Mouse (Mus musculus): ENCODE measurements around the gene Tomm40l. TPM values are rescaled to one million over a fixed set of nuclear protein-coding genes. Genes with fewer than 3 reads are reported as not detected.

Gene Tomm40l
- polyA plus RNA-seq, 1 experiment from 2014 or later, result 44.8 TPM

GRCm38 (mm10) chr1:171237438-171237837 lies 15.1 kb upstream of the Tomm40l start:
- Histone ChIP-seq H3K9me3 (no peaks in the 10 kb centered on the region), H3K4me3 (no peak overlapping the region), H3K4me2 (no peak overlapping the region), H3K27me3 (replicated peaks) (no peaks in the 10 kb centered on the region), H3K9ac (no peak overlapping the region), H3K4me1 (peaks cover 23% of the 10 kb centered on the region), H3K27ac (replicated peaks) (no peak overlapping the region), H3K36me3 (peaks cover 92% of the 10 kb centered on the region)
- 82% methylated on average over 6 of the region's 6 CpGs for WGBS
- ATAC-seq (ENCODE audit: extremely low read depth, insufficient number of reproducible peaks, low FRiP score, low TSS enrichment), result no peak

DNA sequence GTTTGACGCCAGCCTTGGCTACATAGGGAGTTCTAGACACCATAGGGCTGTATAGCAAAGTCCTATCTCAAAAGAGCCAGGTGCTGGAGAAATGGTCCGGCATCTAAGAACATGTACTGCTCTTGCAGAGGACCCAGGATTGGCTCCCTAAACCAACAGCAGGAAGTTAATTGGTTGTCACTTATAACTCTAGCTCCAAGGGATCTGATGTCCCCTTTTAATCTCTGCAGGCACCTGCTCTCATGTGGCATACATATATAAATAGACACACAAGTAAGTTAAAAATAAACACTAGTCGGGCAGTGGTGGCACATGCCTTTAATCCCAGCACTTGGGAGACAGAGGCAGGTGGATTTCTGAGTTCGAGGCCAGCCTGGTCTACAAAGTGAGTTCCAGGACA lies 13.5 kb upstream of the Tomm40l start:
- no peaks in the 10 kb centered on the region for H3K9me3 ChIP-seq
- H3K27ac ChIP-seq (replicated peaks), result peak overlapping the region; percentile 17; the same call in 1 of the 2 replicates
- H3K9ac ChIP-seq, result no peak overlapping the region
- H3K4me1 ChIP-seq, result peaks cover 23% of the 10 kb centered on the region
- H3K27me3 ChIP-seq (replicated peaks), result no peaks in the 10 kb centered on the region
- WGBS, result 61% methylated on average over 4 of the region's 4 CpGs
- H3K4me3 ChIP-seq, result no peak overlapping the region
- ATAC-seq (ENCODE audit: extremely low read depth, insufficient number of reproducible peaks, low FRiP score, low TSS enrichment), result no peak
- H3K4me2 ChIP-seq, result no peak overlapping the region
- H3K36me3 ChIP-seq, result peaks cover 75% of the 10 kb centered on the region

DNA sequence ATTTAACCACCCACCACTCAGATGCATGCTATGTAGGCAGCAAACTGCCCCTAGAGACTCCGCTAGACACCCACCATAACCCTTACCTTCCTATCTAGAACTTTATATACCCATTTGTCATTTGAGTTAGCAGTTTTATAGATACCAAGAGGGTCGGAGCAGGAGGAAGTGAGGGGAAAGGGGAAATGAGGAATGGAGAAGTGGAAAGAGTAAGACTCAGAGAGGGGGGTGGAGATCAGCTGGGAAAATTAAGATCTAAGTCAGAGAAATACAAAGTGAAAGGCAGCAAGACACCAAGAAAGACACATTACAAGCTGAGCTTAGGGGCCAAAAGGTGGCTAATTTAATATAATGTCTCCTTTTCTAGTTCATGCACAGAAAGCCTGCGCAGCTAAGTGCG lies 12.2 kb upstream of the Tomm40l start:
- WGBS, result 90% methylated on average over 4 of the region's 4 CpGs
- Histone ChIP-seq H3K9ac (no peak overlapping the region), H3K9me3 (no peaks in the 10 kb centered on the region), H3K27ac (replicated peaks) (no peak overlapping the region), H3K27me3 (replicated peaks) (no peaks in the 10 kb centered on the region), H3K36me3 (peaks cover 63% of the 10 kb centered on the region), H3K4me3 (no peak overlapping the region), H3K4me1 (peaks cover 23% of the 10 kb centered on the region), H3K4me2 (no peak overlapping the region)
- ATAC-seq (ENCODE audit: extremely low read depth, insufficient number of reproducible peaks, low FRiP score, low TSS enrichment), result no peak

GRCm38 (mm10) chr1:171234126-171234525 lies 11.8 kb upstream of the Tomm40l start, which contains the start of gene Fcer1g:
Gene Fcer1g (minus strand): TSS chr1:171234365.
- Histone ChIP-seq H3K36me3 (peaks cover 59% of the 10 kb centered on the region), H3K9ac (0 out of 2 replicates have a peak within 1 kb of the TSS, but pooled peaks have one; percentile 48), H3K9me3 (no peaks in the 10 kb centered on the region), H3K27me3 (replicated peaks) (no peaks in the 10 kb centered on the region), H3K4me2 (no peak within 1 kb of the TSS), H3K4me1 (peaks cover 23% of the 10 kb centered on the region), H3K4me3 (0 out of 2 replicates have a peak within 1 kb of the TSS, but pooled peaks have one; percentile 6), H3K27ac (replicated peaks) (peak within 1 kb of the TSS; percentile 37)
- WGBS, result 81% methylated on average over 14 of the region's 14 CpGs
- ATAC-seq (ENCODE audit: extremely low read depth, insufficient number of reproducible peaks, low FRiP score, low TSS enrichment), result no peak

DNA sequence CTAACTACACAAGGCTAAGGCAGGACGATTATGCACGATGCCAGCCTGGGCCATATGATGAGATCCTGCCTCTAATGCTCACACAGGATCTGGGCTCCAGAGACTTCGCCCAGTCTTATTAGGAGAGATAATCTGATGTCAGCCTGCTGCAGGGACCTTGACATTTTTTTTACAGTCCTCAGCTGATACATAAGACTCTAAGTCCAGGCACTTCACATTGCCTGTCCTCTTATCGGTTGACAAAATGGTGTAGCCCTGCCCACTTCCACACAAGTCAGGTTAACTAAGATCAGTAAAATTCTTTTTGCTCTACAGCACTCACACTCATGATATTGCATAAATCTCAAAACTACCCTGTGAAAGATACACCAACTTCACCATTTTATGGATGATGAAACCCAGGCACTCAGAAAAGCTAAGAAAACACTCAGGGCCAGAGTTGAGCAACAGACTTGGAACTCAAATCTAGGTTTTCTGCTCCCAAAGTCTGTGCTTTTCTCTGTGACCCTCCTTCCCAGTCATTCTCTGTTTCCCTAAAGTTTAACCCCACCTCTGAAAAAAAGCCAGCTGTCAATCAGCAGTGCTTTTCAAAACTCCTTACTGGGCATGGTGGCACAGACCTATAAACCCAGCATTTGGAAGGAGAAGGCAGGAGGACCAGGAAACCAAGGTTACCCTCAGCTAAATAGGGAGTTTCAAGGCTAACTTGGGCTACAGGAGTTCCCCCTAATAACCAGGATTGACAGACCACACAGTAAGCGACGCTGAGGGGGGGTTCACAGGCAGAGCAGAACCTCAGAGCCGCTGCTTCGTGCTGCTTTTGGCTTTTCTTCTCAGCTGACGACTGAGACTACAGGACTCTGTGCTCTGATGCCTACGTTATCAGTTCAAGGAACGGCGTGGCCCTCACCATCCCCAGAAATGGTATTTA lies 10.8 kb upstream of the Tomm40l start:
- H3K4me1 ChIP-seq, result peaks cover 23% of the 10 kb centered on the region
- WGBS, result 55% methylated on average over 12 of the region's 12 CpGs
- no peak overlapping the region for H3K4me2 ChIP-seq
- H3K4me3 ChIP-seq, result 0 out of 2 replicates have a peak overlapping the region, but pooled peaks have one; percentile 6
- H3K27ac ChIP-seq (replicated peaks), result peak overlapping the region; percentile 37
- H3K9me3 ChIP-seq, result no peaks in the 10 kb centered on the region
- H3K9ac ChIP-seq, result 0 out of 2 replicates have a peak overlapping the region, but pooled peaks have one; percentile 48
- no peaks in the 10 kb centered on the region for H3K27me3 ChIP-seq (replicated peaks)
- H3K36me3 ChIP-seq, result peaks cover 48% of the 10 kb centered on the region
- ATAC-seq (ENCODE audit: extremely low read depth, insufficient number of reproducible peaks, low FRiP score, low TSS enrichment), result no peak

GRCm38 (mm10) chr1:171232348-171232747 lies 10.0 kb upstream of the Tomm40l start:
- Histone ChIP-seq H3K27ac (replicated peaks) (no peak overlapping the region), H3K9me3 (no peaks in the 10 kb centered on the region), H3K4me3 (no peak overlapping the region), H3K9ac (no peak overlapping the region), H3K4me1 (peaks cover 23% of the 10 kb centered on the region), H3K27me3 (replicated peaks) (no peaks in the 10 kb centered on the region), H3K36me3 (peaks cover 41% of the 10 kb centered on the region), H3K4me2 (no peak overlapping the region)
- ATAC-seq (ENCODE audit: extremely low read depth, insufficient number of reproducible peaks, low FRiP score, low TSS enrichment), result no peak
- WGBS, result 85% methylated on average over 5 of the region's 5 CpGs

- WGBS, result 66% methylated on average over 4 of the region's 4 CpGs
- no peak for ATAC-seq (ENCODE audit: extremely low read depth, insufficient number of reproducible peaks, low FRiP score, low TSS enrichment)
- no peaks in the 10 kb centered on the region for H3K27me3 ChIP-seq (replicated peaks)
Measured at GRCm38 (mm10) chr1:171231844-171232243, 9.5 kb upstream of the Tomm40l start.

DNA sequence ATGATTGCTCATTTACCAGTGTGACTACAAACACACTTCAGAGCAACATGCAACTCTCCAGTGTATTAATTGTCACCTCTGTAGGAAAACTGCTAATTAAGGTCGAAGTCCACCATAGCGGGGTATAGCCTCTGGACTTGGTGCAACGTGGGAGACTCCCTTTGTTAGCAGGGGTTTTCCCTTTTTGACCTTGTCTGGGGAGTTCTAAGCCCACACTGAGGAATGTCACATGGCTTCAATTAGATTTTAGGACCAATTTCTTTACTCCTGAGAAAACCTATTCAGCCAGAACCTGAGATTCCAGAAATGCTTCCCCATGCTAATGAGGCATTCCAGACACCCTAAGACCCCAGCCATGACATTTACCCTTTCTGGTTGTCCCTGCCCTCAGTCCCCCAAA lies 7.9 kb upstream of the Tomm40l start:
- Histone ChIP-seq H3K36me3 (peaks cover 20% of the 10 kb centered on the region), H3K27ac (replicated peaks) (no peak overlapping the region), H3K9me3 (no peaks in the 10 kb centered on the region), H3K4me1 (peaks cover 17% of the 10 kb centered on the region), H3K4me3 (no peak overlapping the region), H3K4me2 (no peak overlapping the region), H3K27me3 (replicated peaks) (no peaks in the 10 kb centered on the region), H3K9ac (no peak overlapping the region)
- no peak for ATAC-seq (ENCODE audit: extremely low read depth, insufficient number of reproducible peaks, low FRiP score, low TSS enrichment)
- 88% methylated on average over 3 of the region's 3 CpGs for WGBS

More at GRCm38 (mm10) chr1:171231844-171232243, 9.5 kb upstream of the Tomm40l start:
- Histone ChIP-seq H3K27ac (replicated peaks) (no peak overlapping the region), H3K9ac (no peak overlapping the region), H3K4me3 (no peak overlapping the region), H3K4me1 (peaks cover 23% of the 10 kb centered on the region), H3K36me3 (peaks cover 36% of the 10 kb centered on the region), H3K4me2 (no peak overlapping the region), H3K9me3 (no peaks in the 10 kb centered on the region)

- no peak overlapping the region for H3K4me3 ChIP-seq
- no peak overlapping the region for H3K27ac ChIP-seq (replicated peaks)
- H3K4me2 ChIP-seq, result no peak overlapping the region
- no peak for ATAC-seq (ENCODE audit: extremely low read depth, insufficient number of reproducible peaks, low FRiP score, low TSS enrichment)
- peaks cover 17% of the 10 kb centered on the region for H3K4me1 ChIP-seq
- H3K9ac ChIP-seq, result no peak overlapping the region
- no peaks in the 10 kb centered on the region for H3K27me3 ChIP-seq (replicated peaks)
- H3K36me3 ChIP-seq, result peaks cover 15% of the 10 kb centered on the region
- H3K9me3 ChIP-seq, result no peaks in the 10 kb centered on the region
- 61% methylated on average over 6 of the region's 6 CpGs for WGBS
Measured at GRCm38 (mm10) chr1:171229750-171230149, 7.4 kb upstream of the Tomm40l start.

GRCm38 (mm10) chr1:171227879-171228278 lies 5.6 kb upstream of the Tomm40l start:
- 87% methylated on average over 1 of the region's 1 CpGs for WGBS
- no peaks in the 10 kb centered on the region for H3K27me3 ChIP-seq (replicated peaks)
- H3K9ac ChIP-seq, result no peak overlapping the region
- ATAC-seq (ENCODE audit: extremely low read depth, insufficient number of reproducible peaks, low FRiP score, low TSS enrichment), result no peak
- peaks cover 12% of the 10 kb centered on the region for H3K4me1 ChIP-seq
- H3K9me3 ChIP-seq, result no peaks in the 10 kb centered on the region
- H3K4me2 ChIP-seq, result no peak overlapping the region
- no peak overlapping the region for H3K4me3 ChIP-seq
- no peak overlapping the region for H3K27ac ChIP-seq (replicated peaks)
- H3K36me3 ChIP-seq, result no peaks in the 10 kb centered on the region

DNA sequence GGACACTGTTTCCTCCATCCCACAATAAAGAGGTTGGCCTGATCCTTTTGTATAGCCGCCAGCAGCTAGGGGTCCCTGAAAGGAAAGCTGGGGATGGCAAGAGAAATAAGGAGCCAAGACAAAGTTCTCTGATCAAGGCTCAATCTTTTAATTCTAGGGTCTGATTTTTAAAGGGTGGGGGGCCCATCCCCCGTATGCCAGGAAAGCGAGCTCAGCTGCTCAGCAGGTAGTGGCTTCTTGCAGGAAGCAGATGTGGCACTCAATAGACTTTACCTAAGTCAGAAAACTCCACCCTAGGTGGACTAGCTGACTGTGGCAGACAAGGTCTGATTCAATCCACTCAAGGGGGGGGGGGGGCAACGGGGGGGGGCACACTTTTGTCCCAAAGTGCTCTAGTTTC lies 4.5 kb upstream of the Tomm40l start:
- H3K9me3 ChIP-seq, result no peaks in the 10 kb centered on the region
- WGBS, result 46% methylated on average over 4 of the region's 4 CpGs
- ATAC-seq (ENCODE audit: extremely low read depth, insufficient number of reproducible peaks, low FRiP score, low TSS enrichment), result no peak
- H3K4me3 ChIP-seq, result no peak overlapping the region
- H3K4me1 ChIP-seq, result peaks cover 11% of the 10 kb centered on the region
- H3K27ac ChIP-seq (replicated peaks), result no peak overlapping the region
- no peaks in the 10 kb centered on the region for H3K27me3 ChIP-seq (replicated peaks)
- no peak overlapping the region for H3K9ac ChIP-seq
- no peaks in the 10 kb centered on the region for H3K36me3 ChIP-seq
- H3K4me2 ChIP-seq, result no peak overlapping the region
